Mouse (Mus musculus): Measurements from ENCODE around the gene Reg2. TPM values are rescaled to one million over a fixed set of nuclear protein-coding genes. Genes with fewer than 3 reads are reported as not detected.
"Not testable (repeated sequence)": the region's sequence is repeated elsewhere in the genome, so short reads cannot be mapped to it uniquely, and the experiment has no call there.

Reg2 gene
- not detected in 2 replicates for polyA plus RNA-seq (2012; rRNA removed)

DNA sequence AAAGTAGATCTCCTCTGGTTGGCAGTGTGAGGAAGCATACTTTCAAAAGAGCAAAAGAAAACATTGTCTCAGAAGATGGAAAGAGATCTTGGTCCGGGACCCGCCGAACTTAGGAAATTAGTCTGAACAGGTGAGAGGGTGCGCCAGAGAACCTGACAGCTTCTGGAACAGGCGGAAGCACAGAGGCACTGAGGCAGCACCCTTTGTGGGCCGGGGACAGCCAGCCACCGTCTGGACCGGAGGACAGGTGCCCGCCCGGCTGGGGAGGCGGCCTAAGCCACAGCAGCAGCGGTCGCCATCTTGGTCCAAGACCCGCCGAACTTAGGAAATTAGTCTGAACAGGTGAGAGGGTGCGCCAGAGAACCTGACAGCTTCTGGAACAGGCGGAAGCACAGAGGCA, at the start of gene Reg2:
Gene Reg2, plus strand, starts transcription at position 301 of the 400 bp plus-strand sequence.
- H3K27me3 ChIP-seq (ENCODE audit: control insufficient read depth, insufficient read depth, low read length); H3K4me1 ChIP-seq (ENCODE audit: control insufficient read depth, insufficient read depth, low read length); H3K36me3 ChIP-seq (ENCODE audit: control insufficient read depth, insufficient read depth, low read length); H3K4me3 ChIP-seq (ENCODE audit: control insufficient read depth, low read depth, low read length); H3K27ac ChIP-seq (ENCODE audit: control insufficient read depth, insufficient read depth, low read depth, low read length): not testable (repeated sequence)

DNA sequence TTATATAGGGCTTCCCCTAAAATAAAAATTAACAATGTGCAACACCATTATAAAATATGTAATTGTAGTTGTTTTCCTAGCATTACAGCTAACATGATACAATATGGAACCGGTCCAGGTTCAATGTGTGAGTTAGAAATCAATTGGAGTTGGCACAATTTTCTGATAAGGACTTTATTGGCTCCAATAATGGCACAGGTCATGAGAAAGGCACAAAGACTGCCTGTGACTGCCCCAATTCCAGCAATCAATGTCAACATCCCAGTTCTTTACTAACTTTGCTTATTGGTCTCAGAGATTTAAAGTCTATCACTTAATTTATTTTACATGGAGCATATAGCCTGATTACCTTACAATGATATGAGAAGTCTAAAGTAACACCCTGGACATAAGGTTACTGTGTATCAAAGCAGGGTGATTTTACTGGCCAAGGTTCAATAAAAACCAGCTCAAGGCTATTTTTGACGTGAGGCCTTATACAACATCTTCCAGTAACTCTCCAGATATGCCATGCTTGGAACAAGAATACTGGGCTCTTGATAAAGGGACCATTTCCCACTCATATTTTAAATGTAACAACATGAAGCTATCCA, 33.4 kb upstream of the Reg2 start:
- Histone ChIP-seq H3K4me1 (ENCODE audit: control insufficient read depth, insufficient read depth, low read length) (no peaks in the 10 kb centered on the region), H3K27me3 (ENCODE audit: control insufficient read depth, insufficient read depth, low read length) (no peaks in the 10 kb centered on the region), H3K36me3 (ENCODE audit: control insufficient read depth, insufficient read depth, low read length) (no peaks in the 10 kb centered on the region), H3K27ac (ENCODE audit: control insufficient read depth, insufficient read depth, low read depth, low read length) (no peak overlapping the region), H3K4me3 (ENCODE audit: control insufficient read depth, low read depth, low read length) (no peak overlapping the region)
- TF ChIP-seq POLR2A (IDR thresholded peaks at IDR 0.05; ENCODE audit: control insufficient read depth, low read depth, low read length) (no peak), CTCF (IDR thresholded peaks at IDR 0.05; ENCODE audit: control insufficient read depth, insufficient read depth, insufficient replicate concordance, low read depth, low read length) (no peak)

DNA sequence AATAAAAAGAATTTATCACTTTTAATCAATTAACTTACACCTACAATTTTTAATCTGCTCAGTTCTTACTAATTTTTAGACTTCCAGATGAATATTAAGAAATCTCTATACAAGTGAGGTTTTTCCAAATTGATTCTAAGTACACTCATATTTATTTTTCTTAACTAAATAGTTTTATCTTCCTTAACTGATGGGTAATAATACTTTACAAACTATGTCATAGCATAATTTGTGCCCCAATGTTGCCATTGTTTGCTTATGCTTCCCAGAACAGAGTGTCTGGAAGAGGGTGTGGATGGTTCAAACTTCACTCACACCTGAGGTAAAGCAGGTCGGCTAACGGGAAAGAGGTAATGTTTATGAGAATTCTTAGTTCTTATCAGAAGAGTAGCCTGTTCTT, 25.1 kb upstream of the Reg2 start, which contains the start of gene Reg3b:
Gene Reg3b, plus strand, starts transcription at position 301 of the 400 bp plus-strand sequence.
- H3K36me3 ChIP-seq (ENCODE audit: control insufficient read depth, insufficient read depth, low read length), result no peaks in the 10 kb centered on the region
- H3K4me1 ChIP-seq (ENCODE audit: control insufficient read depth, insufficient read depth, low read length), result no peaks in the 10 kb centered on the region
- H3K27ac ChIP-seq (ENCODE audit: control insufficient read depth, insufficient read depth, low read depth, low read length), result no peak within 1 kb of the TSS
- H3K4me3 ChIP-seq (ENCODE audit: control insufficient read depth, low read depth, low read length), result no peak within 1 kb of the TSS
- H3K27me3 ChIP-seq (ENCODE audit: control insufficient read depth, insufficient read depth, low read length), result no peaks in the 10 kb centered on the region
- TF ChIP-seq CTCF (IDR thresholded peaks at IDR 0.05; ENCODE audit: control insufficient read depth, insufficient read depth, insufficient replicate concordance, low read depth, low read length) (no peak), POLR2A (IDR thresholded peaks at IDR 0.05; ENCODE audit: control insufficient read depth, low read depth, low read length) (no peak)

DNA sequence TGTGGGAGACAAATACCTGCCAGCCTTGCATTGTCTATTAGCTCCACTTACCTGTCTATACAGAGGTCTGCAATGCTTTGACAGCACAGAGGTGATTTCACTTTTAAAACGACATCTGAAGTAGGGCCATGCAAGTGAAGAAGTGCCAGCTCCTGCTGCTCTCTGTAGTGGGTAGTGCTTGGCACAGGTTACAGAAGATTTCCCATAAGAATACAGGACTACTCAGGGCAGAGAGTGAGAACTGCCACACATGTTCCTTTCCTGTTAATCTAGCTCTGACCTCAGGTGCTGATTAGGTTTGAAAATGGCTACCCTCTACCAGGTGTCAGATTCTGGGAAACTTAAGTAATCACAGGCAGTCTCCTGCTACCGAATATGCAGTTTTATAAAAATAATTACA, 16.7 kb upstream of the Reg2 start, which contains the start of gene Reg3d:
Gene Reg3d, minus strand, starts transcription at position 101 of the 400 bp plus-strand sequence.
- no peak for TF ChIP-seq POLR2A (IDR thresholded peaks at IDR 0.05; ENCODE audit: control insufficient read depth, low read depth, low read length)
- TF ChIP-seq CTCF (IDR thresholded peaks at IDR 0.05; ENCODE audit: control insufficient read depth, insufficient read depth, insufficient replicate concordance, low read depth, low read length), result no peak
- H3K36me3 ChIP-seq (ENCODE audit: control insufficient read depth, insufficient read depth, low read length), result no peaks in the 10 kb centered on the region
- H3K27ac ChIP-seq (ENCODE audit: control insufficient read depth, insufficient read depth, low read depth, low read length), result no peak within 1 kb of the TSS
- H3K27me3 ChIP-seq (ENCODE audit: control insufficient read depth, insufficient read depth, low read length), result no peaks in the 10 kb centered on the region
- H3K4me3 ChIP-seq (ENCODE audit: control insufficient read depth, low read depth, low read length), result no peak within 1 kb of the TSS
- no peaks in the 10 kb centered on the region for H3K4me1 ChIP-seq (ENCODE audit: control insufficient read depth, insufficient read depth, low read length)

DNA sequence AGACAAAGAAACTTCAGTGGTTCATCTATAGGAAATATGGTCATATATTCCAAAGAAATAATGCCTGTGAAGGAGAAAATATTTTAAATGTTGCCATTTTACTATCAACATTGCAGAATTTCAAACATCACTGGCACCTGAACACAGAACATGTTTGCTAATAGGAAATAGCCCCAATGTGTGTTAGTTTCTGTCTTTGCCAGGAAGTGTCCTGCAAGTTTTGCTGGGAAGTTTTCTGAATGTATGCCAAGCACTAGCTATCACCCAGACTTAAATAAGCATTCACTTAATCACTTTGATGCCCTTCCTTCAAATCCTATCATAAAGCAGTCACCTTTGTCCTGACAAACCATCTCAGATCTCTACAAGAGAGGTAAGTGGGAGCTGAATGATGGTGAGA, 15.0 kb upstream of the Reg2 start, which contains the start of gene Reg3a:
Gene Reg3a, plus strand, starts transcription at position 301 of the 400 bp plus-strand sequence.
- no peaks in the 10 kb centered on the region for H3K27me3 ChIP-seq (ENCODE audit: control insufficient read depth, insufficient read depth, low read length)
- TF ChIP-seq CTCF (IDR thresholded peaks at IDR 0.05; ENCODE audit: control insufficient read depth, insufficient read depth, insufficient replicate concordance, low read depth, low read length), result no peak
- no peak for TF ChIP-seq POLR2A (IDR thresholded peaks at IDR 0.05; ENCODE audit: control insufficient read depth, low read depth, low read length)
- H3K36me3 ChIP-seq (ENCODE audit: control insufficient read depth, insufficient read depth, low read length), result no peaks in the 10 kb centered on the region
- no peak within 1 kb of the TSS for H3K27ac ChIP-seq (ENCODE audit: control insufficient read depth, insufficient read depth, low read depth, low read length)
- H3K4me1 ChIP-seq (ENCODE audit: control insufficient read depth, insufficient read depth, low read length), result no peaks in the 10 kb centered on the region
- no peak within 1 kb of the TSS for H3K4me3 ChIP-seq (ENCODE audit: control insufficient read depth, low read depth, low read length)

DNA sequence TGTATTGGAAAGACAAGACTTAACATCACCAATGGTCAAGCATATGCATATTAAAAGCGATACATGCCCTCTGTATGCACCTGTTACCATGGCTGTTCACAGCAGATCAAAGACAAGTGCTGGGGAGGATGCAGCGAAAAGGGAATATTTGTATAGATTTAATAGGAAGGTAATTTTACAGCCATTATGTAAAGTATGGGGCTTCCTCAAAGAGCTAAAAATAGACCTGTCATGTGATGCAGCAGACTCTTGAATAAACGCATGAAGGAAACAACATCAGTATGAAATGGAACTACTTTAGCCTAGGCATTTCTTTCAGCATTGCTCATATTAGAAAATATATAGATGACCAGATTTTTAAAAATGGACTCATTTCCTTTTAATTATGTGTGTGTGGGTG, 9.8 kb upstream of the Reg2 start:
- TF ChIP-seq CTCF (IDR thresholded peaks at IDR 0.05; ENCODE audit: control insufficient read depth, insufficient read depth, insufficient replicate concordance, low read depth, low read length), result no peak
- no peak for TF ChIP-seq POLR2A (IDR thresholded peaks at IDR 0.05; ENCODE audit: control insufficient read depth, low read depth, low read length)
- Histone ChIP-seq H3K4me1 (ENCODE audit: control insufficient read depth, insufficient read depth, low read length) (no peaks in the 10 kb centered on the region), H3K36me3 (ENCODE audit: control insufficient read depth, insufficient read depth, low read length) (no peaks in the 10 kb centered on the region), H3K27ac (ENCODE audit: control insufficient read depth, insufficient read depth, low read depth, low read length) (no peak overlapping the region), H3K27me3 (ENCODE audit: control insufficient read depth, insufficient read depth, low read length) (no peaks in the 10 kb centered on the region), H3K4me3 (ENCODE audit: control insufficient read depth, low read depth, low read length) (no peak overlapping the region)

DNA sequence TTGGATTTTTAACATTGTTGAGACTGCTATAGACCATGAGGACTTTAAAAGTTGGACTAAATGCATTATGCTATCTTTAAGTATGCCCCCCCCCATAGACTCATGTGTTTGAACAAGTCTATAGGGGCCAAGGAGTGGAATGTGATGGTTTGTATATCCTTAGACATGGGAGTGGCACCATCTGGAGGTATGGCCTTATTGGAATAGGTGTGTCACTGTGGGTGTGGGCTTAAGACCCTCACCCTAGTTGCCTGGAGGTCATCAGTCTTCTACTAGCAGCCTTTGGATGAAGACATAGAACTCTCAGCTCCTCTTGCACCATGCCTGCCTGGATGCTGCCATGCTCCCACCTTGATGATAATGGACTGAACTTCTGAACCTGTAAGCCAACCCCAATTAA, 27.0 kb downstream of the Reg2 start, which contains the start of gene Reg1:
Gene Reg1, plus strand, starts transcription at position 301 of the 400 bp plus-strand sequence.
- not testable (repeated sequence) for H3K4me1 ChIP-seq (ENCODE audit: control insufficient read depth, insufficient read depth, low read length); H3K27ac ChIP-seq (ENCODE audit: control insufficient read depth, insufficient read depth, low read depth, low read length); H3K4me3 ChIP-seq (ENCODE audit: control insufficient read depth, low read depth, low read length); H3K36me3 ChIP-seq (ENCODE audit: control insufficient read depth, insufficient read depth, low read length); H3K27me3 ChIP-seq (ENCODE audit: control insufficient read depth, insufficient read depth, low read length)

DNA sequence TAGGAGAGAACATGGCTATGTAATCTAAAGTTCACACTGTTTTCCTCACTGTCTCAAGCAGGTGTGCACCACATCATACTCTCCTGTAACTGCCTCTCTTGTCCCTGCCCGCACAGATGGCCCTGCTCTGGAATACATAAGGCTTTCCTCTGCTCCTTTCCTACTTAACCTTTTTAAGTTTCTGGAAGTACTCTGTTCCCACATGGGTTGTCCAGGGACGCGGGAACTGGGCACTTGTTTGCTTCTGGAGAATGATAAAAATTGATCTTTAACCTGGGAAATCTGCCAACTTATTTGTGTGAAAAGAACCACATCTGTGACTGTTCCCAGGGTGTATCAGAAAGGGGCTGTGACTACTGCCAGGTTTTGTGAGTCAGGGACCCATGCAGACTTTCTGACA, 30.1 kb downstream of the Reg2 start:
- Histone ChIP-seq H3K4me3 (ENCODE audit: control insufficient read depth, low read depth, low read length) (no peak overlapping the region), H3K4me1 (ENCODE audit: control insufficient read depth, insufficient read depth, low read length) (no peaks in the 10 kb centered on the region), H3K36me3 (ENCODE audit: control insufficient read depth, insufficient read depth, low read length) (no peaks in the 10 kb centered on the region), H3K27ac (ENCODE audit: control insufficient read depth, insufficient read depth, low read depth, low read length) (no peak overlapping the region), H3K27me3 (ENCODE audit: control insufficient read depth, insufficient read depth, low read length) (no peaks in the 10 kb centered on the region)
- no peak for TF ChIP-seq POLR2A (IDR thresholded peaks at IDR 0.05; ENCODE audit: control insufficient read depth, low read depth, low read length)
- no peak for TF ChIP-seq CTCF (IDR thresholded peaks at IDR 0.05; ENCODE audit: control insufficient read depth, insufficient read depth, insufficient replicate concordance, low read depth, low read length)

All from testis, adult 2 months (tissue).